Comparison of ENCODE assay signal across 27 mouse cellular contexts in genomic region chr17:5174426-5175020, GRCm38 (mm10).
DNase-seq lines count a peak whose midpoint lies in the region; ATAC-seq lines count a peak whose summit lies in the region.
"Had no signal": no experiment of that assay in that cellular context is flagged by ENCODE, and none has a peak within 500 bp of the region (broad histone marks: within the 10 kb centered on the region; RNA-seq: fewer than 3 reads in every experiment).

No protein-coding gene starts in this region.

- no peak overlapping the region for H3K27ac ChIP-seq in heart, embryonic 10.5 days
- H3K27ac ChIP-seq: embryonic facial prominence, embryonic 10.5 days; heart, embryonic 13.5 days; hindbrain, embryonic 15.5 days; limb, embryonic 13.5 days; liver, embryonic 13.5 days had no signal

- no peaks in the 10 kb centered on the region for H3K9me3 ChIP-seq in heart, embryonic 10.5 days
- H3K9me3 ChIP-seq: embryonic facial prominence, embryonic 10.5 days; G1E; heart, embryonic 13.5 days; hindbrain, embryonic 15.5 days; limb, embryonic 13.5 days; liver, embryonic 13.5 days had no signal

- intact Hi-C loops in heart, postnatal 36 days (cut with DNase I) = no loop called here
- intact Hi-C loops in gastrocnemius, postnatal 14 days (cut with DNase I; ENCODE audit: low total_unique reads) = no loop called here

- H3K4me1 ChIP-seq in heart, embryonic 10.5 days = peaks cover 39% of the 10 kb centered on the region

- WGBS in heart, embryonic 10.5 days = 65% methylated on average over 6 of the region's 6 CpGs

- no peak overlapping the region for H3K4me3 ChIP-seq in heart, embryonic 10.5 days
- H3K4me3 ChIP-seq: embryonic facial prominence, embryonic 10.5 days; heart, embryonic 13.5 days; hindbrain, embryonic 15.5 days; limb, embryonic 13.5 days; liver, embryonic 13.5 days had no signal

- no peaks in the 10 kb centered on the region for H3K27me3 ChIP-seq in heart, embryonic 10.5 days (ENCODE audit: insufficient read depth, poor library complexity, severe bottlenecking)
- H3K27me3 ChIP-seq: CH12.LX; heart, embryonic 13.5 days; hindbrain, embryonic 15.5 days; limb, embryonic 13.5 days; liver, embryonic 13.5 days had no signal

- H3K36me3 ChIP-seq in heart, embryonic 10.5 days = no peaks in the 10 kb centered on the region
- H3K36me3 ChIP-seq: embryonic facial prominence, embryonic 10.5 days; heart, embryonic 13.5 days; hindbrain, embryonic 15.5 days; limb, embryonic 13.5 days; liver, embryonic 13.5 days had no signal

- DNase-seq in heart, embryonic 10.5 days (ENCODE audit: low spot score) = peak; percentile 73
- DNase-seq in heart, postnatal 36 days = no peak
- DNase-seq in 416B (ENCODE audit: low read depth) = peak; percentile 55
- no peak for DNase-seq in gastrocnemius, postnatal 14 days
- DNase-seq in spleen, postnatal 14 days (ENCODE audit: low spot score in 2 of 2) = no peak
- no peak for DNase-seq in adrenal gland, adult (ENCODE audit: inconsistent age in 2 of 2, low spot score in 1 of 2)
- DNase-seq: adrenal gland, postnatal 10 days; cerebellum, adult 2 months; forebrain, postnatal 0 days; heart, postnatal 14 days; kidney, postnatal 25 days; liver, embryonic 13.5 days; lung, embryonic 14.5 days; lung, postnatal 4 days; retina, postnatal 1 day; right cerebral cortex, postnatal 25 days; spleen, adult 18-20 months; thymus, postnatal 36 days had no signal

- peak; percentile 75 for ATAC-seq in granulocyte monocyte progenitor cell, adult 5-6 weeks (replicated peaks; ENCODE audit: poor library complexity, severe bottlenecking)
- peak; percentile 63 for ATAC-seq in monocyte, adult 5-6 weeks (replicated peaks; ENCODE audit: insufficient number of reproducible peaks, low FRiP score, low TSS enrichment, poor library complexity, severe bottlenecking)
- ATAC-seq: forebrain, postnatal 0 days; intestine, postnatal 0 days had no signal

Comparison
In these comparisons a context has a peak if more than half of its experiments do, and no peak if none do; other contexts are left out.
1. DNase-seq: peak in heart, embryonic 10.5 days (single experiment) and 416B (single experiment); none in heart, postnatal 36 days (0 of 2), gastrocnemius, postnatal 14 days (single experiment), spleen, postnatal 14 days (0 of 2) and adrenal gland, adult (0 of 2).